Mouse (Mus musculus) left cerebral cortex, adult 8-10 months (tissue): Measurements from ENCODE around the gene Agpat3. TPM values are rescaled to one million over a fixed set of nuclear protein-coding genes. Genes with fewer than 3 reads are reported as not detected.

ENCODE experiments used
- DNase-seq, 2 experiments: peaks; one replicate each; pipeline ENCODE4 v3.0.0; 2022; ENCODE audit warnings: low spot score in 2 of 2
- total RNA-seq, 4 experiments: library from RNA; stranded (reverse); gene quantifications; 2 replicates each; pipeline ENCODE4 v1.2.4; 2022

Gene Agpat3
- total RNA-seq, 4 experiments from 2014 or later: 218 to 243 (median 229) TPM

GRCm38 (mm10) chr10:78260322-78260721, 92.0 kb downstream of the Agpat3 start:
- DNase-seq: no peak

GRCm38 (mm10) chr10:78259702-78260101, 92.6 kb downstream of the Agpat3 start:
- DNase-seq: no peak

GRCm38 (mm10) chr10:78259230-78259629, 93.1 kb downstream of the Agpat3 start:
- DNase-seq: no peak

- no peak for DNase-seq
Observed at GRCm38 (mm10) chr10:78258142-78258675, 94.1 kb downstream of the Agpat3 start.

- no peak for DNase-seq
Observed at GRCm38 (mm10) chr10:78255646-78256059, 96.6 kb downstream of the Agpat3 start.

GRCm38 (mm10) chr10:78247206-78247605, 105.1 kb downstream of the Agpat3 start:
- DNase-seq: no peak

- no peak for DNase-seq
Observed at GRCm38 (mm10) chr10:78246725-78247124, 105.6 kb downstream of the Agpat3 start.

- DNase-seq: no peak
Observed at GRCm38 (mm10) chr10:78245225-78245547, 107.1 kb downstream of the Agpat3 start.

GRCm38 (mm10) chr10:78244438-78245224, 107.7 kb downstream of the Agpat3 start, which contains the start of gene Trappc10:
Gene Trappc10 (minus strand): TSS chr10:78244641.
- DNase-seq: peak; percentile 75 to 86

GRCm38 (mm10) chr10:78244058-78244437, 108.2 kb downstream of the Agpat3 start:
- DNase-seq: no peak

- no peak for DNase-seq
Observed at GRCm38 (mm10) chr10:78238926-78239325, 113.4 kb downstream of the Agpat3 start.

GRCm38 (mm10) chr10:78238297-78238696, 114.0 kb downstream of the Agpat3 start:
- no peak for DNase-seq

GRCm38 (mm10) chr10:78237809-78238208, 114.5 kb downstream of the Agpat3 start:
- DNase-seq: no peak

GRCm38 (mm10) chr10:78236885-78237629, 115.2 kb downstream of the Agpat3 start:
- DNase-seq: peak in 1 of 2 experiments; percentile 43

- DNase-seq: no peak
Observed at GRCm38 (mm10) chr10:78233756-78234155, 118.5 kb downstream of the Agpat3 start.

GRCm38 (mm10) chr10:78233161-78233560, 119.1 kb downstream of the Agpat3 start:
- DNase-seq: no peak

GRCm38 (mm10) chr10:78232301-78232980, 119.8 kb downstream of the Agpat3 start:
- DNase-seq: no peak

GRCm38 (mm10) chr10:78228560-78228928, 123.7 kb downstream of the Agpat3 start:
- no peak for DNase-seq

GRCm38 (mm10) chr10:78227875-78228559, 124.3 kb downstream of the Agpat3 start:
- no peak for DNase-seq

- DNase-seq: no peak
Observed at GRCm38 (mm10) chr10:78224136-78224535, 128.2 kb downstream of the Agpat3 start.

- DNase-seq: no peak
Observed at GRCm38 (mm10) chr10:78222908-78223307, 129.4 kb downstream of the Agpat3 start.
